Mouse (Mus musculus) limb, embryonic 14.5 days (tissue): ENCODE results near the gene 1700069L16Rik. TPM values are rescaled to one million over a fixed set of nuclear protein-coding genes. Genes with fewer than 3 reads are reported as not detected.

Experiments
- ATAC-seq: fragments of 200-750 bp; cut with Nextera tagmentation; 2 replicates; pipeline ENCODE4 v1.8.0; 2017; ENCODE audit warnings: low read depth, moderate number of reproducible peaks, moderate TSS enrichment; ENCODE audit not compliant: low FRiP score
- DNase-seq: peaks from one replicate; pipeline ENCODE4 v3.0.0-alpha.2; 2015; ENCODE audit warnings: low spot score
- H3K27ac ChIP-seq: fragments of 300-500 bp; sonication (generic); replicated peaks from 2 replicates; pipeline ENCODE4 v1.5.1; 2014; ENCODE audit warnings: low read depth, mild to moderate bottlenecking, low read length, moderate library complexity, mixed read lengths
- H3K27me3 ChIP-seq: fragments of 300-500 bp; sonication (generic); 2 replicates; pipeline ENCODE4 v1.6.1; 2014; ENCODE audit warnings: low read length, mixed read lengths; ENCODE audit not compliant: control insufficient read depth, insufficient read depth
- H3K36me3 ChIP-seq: fragments of 300-500 bp; sonication (generic); 2 replicates; pipeline ENCODE4 v1.6.1; 2014; ENCODE audit warnings: mild to moderate bottlenecking, low read length, moderate library complexity, mixed read lengths; ENCODE audit not compliant: control insufficient read depth, insufficient read depth
- H3K4me1 ChIP-seq: fragments of 300-500 bp; sonication (generic); 2 replicates; pipeline ENCODE4 v1.6.1; 2014; ENCODE audit warnings: antibody characterized with exemption, low read length, mixed read lengths; ENCODE audit not compliant: control insufficient read depth, insufficient read depth
- H3K4me2 ChIP-seq: fragments of 300-500 bp; sonication (generic); replicated peaks from 2 replicates; pipeline ENCODE4 v1.6.1; 2014; ENCODE audit warnings: low read depth, mild to moderate bottlenecking, low read length, moderate library complexity; ENCODE audit not compliant: severe bottlenecking
- H3K4me3 ChIP-seq: fragments of 300-500 bp; sonication (generic); replicated peaks from 2 replicates; pipeline ENCODE4 v1.5.1; 2014; ENCODE audit warnings: low read length
- H3K9ac ChIP-seq: fragments of 300-500 bp; sonication (generic); 2 replicates; pipeline ENCODE4 v1.6.1; 2014; ENCODE audit warnings: mild to moderate bottlenecking, low read depth, low read length, moderate library complexity; ENCODE audit not compliant: severe bottlenecking
- H3K9me3 ChIP-seq: fragments of 300-500 bp; sonication (generic); 2 replicates; pipeline ENCODE4 v1.6.1; 2016; ENCODE audit warnings: low read length; ENCODE audit not compliant: control insufficient read depth
- POLR2A ChIP-seq: fragments of 200-500 bp; IDR thresholded peaks from 2 replicates; pipeline ENCODE4 v1.8.0; 2012; ENCODE audit warnings: inconsistent platforms, mild to moderate bottlenecking, moderate library complexity, borderline replicate concordance; ENCODE audit not compliant: insufficient read depth, insufficient read length; ENCODE audit errors: extremely low read depth
- WGBS: fragments of 180-500 bp; shearing (Covaris S2); extraction: QIAGEN DNeasy Blood & Tissue Kit; methylation state at CpG from one replicate; pipeline ENCODE4 v1.1.7; 2014; 5-methylcytosine and 5-hydroxymethylcytosine counted together
- polyA plus RNA-seq, 2 experiments: library from polyadenylated mRNA; depleted of rRNA in 1 of 2; stranded (reverse) in 1 of 2; unstranded in 1 of 2; fragments of >200 nt; fragmentation: Nextera tagmentation in 1 of 2; extraction: Ambion mirVana in 1 of 2; gene quantifications; 2 replicates each; pipeline versions ENCODE4 v1.2.1 to v1.2.3; 2012 to 2014

1700069L16Rik gene
- polyA plus RNA-seq, 2 experiments, result not detected

DNA sequence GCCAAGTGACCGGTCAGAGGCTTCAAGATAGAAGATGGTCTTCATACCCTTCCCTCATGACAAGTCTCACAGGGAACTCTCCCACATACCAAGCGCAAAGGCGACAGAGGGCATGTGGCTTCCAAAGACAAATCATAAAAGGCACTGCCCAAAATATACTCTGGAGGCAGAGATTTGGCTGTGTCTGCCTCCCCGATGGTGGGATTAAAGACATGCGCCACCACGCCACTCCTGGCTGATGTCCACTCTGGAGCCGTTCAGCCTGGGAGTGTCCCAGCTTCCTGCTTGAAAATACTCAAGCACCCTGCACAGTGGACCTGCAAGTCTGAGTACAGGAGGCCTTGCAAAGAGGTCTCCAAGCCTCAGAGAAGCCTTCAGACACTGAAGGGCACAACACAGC, 6.6 kb upstream of the 1700069L16Rik start:
- Histone ChIP-seq H3K4me1 (peaks cover 5% of the 10 kb centered on the region), H3K4me2 (no peak overlapping the region), H3K4me3 (no peak overlapping the region), H3K9me3 (no peaks in the 10 kb centered on the region), H3K27ac (no peak overlapping the region), H3K27me3 (no peaks in the 10 kb centered on the region), H3K9ac (no peak overlapping the region), H3K36me3 (no peaks in the 10 kb centered on the region)
- 84% methylated on average over 7 of the region's 7 CpGs for WGBS
- ATAC-seq (no peak), DNase-seq (no peak)
- TF ChIP-seq POLR2A, result no peak

DNA sequence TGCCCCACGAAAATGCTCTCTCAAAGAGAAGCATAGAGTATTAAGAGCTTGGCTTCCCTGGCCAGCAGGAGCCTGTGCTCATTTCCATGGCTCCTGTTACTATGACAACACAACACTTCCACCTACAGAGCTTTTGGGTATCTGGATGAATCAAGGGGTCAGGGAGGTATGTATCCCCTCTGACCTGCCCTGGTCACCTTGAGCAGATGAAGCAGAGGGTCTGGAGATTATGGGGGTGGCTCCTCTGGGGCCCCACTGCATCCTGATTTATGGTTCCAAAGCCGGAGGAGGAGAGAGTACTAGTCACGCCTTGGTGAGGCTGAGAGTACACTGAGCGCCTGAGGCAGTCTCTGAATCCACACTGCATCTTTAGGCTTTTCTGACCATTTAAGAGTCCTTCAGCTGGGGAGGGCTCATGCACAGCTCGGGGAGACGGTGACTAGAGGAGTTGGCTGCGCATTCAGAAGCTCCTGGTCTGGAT, 6.1 kb upstream of the 1700069L16Rik start:
- no peak for ATAC-seq
- Histone ChIP-seq H3K4me1 (0 out of 2 replicates have a peak, but pooled peaks cover 4% of the 10 kb centered on the region), H3K9me3 (no peaks in the 10 kb centered on the region), H3K4me2 (no peak overlapping the region), H3K36me3 (no peaks in the 10 kb centered on the region), H3K27me3 (no peaks in the 10 kb centered on the region), H3K4me3 (no peak overlapping the region), H3K27ac (no peak overlapping the region), H3K9ac (no peak overlapping the region)
- TF ChIP-seq POLR2A, result no peak
- DNase-seq, result no peak
- WGBS, result 57% methylated on average over 7 of the region's 7 CpGs

DNA sequence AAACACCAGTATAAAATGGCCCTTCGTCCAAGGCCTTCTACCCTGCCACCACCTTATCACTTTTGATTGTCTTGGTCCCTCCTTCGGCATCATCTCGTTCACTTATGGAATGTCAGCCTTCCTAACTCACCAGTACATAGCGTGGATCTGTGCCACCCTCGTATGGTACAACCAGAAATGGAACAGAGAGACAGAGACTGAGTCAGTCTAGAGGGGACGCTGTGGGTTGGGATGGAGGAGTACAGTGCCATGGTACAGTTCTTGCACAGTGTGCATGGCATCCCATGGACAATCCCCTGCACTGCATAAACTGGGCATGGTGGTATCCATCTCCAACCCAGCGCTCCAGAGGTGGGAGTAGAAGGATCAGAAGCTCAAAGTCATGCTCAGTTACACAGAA, 4.1 kb upstream of the 1700069L16Rik start:
- no peak for TF ChIP-seq POLR2A
- no peaks in the 10 kb centered on the region for H3K4me1 ChIP-seq
- H3K9ac ChIP-seq, result no peak overlapping the region
- ATAC-seq, result no peak
- 85% methylated on average over 7 of the region's 7 CpGs for WGBS
- H3K27ac ChIP-seq, result no peak overlapping the region
- no peak overlapping the region for H3K4me3 ChIP-seq
- no peak overlapping the region for H3K4me2 ChIP-seq
- H3K9me3 ChIP-seq, result no peaks in the 10 kb centered on the region
- DNase-seq, result no peak
- H3K36me3 ChIP-seq, result no peaks in the 10 kb centered on the region
- no peaks in the 10 kb centered on the region for H3K27me3 ChIP-seq

DNA sequence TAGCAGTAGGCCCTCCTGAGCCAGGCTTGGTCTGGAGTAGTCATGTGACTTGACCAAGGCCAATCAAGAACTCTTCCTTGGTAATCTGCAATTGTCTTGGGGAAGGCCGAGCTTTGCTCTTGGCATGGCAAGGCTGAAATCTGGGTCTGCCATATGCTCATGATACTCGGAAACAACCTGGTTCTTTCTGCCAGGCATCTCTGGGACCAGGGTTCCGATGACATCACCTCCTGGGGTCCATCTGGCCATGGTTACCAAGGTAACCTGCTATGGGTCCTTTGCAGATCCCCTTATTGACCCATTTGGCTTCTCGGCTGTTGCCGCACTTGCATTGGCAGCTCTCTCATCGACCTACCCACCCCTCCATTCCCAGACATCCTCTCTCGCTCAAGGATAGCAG, 3.4 kb upstream of the 1700069L16Rik start:
- Histone ChIP-seq H3K9me3 (no peaks in the 10 kb centered on the region), H3K9ac (no peak overlapping the region), H3K4me2 (no peak overlapping the region), H3K27me3 (no peaks in the 10 kb centered on the region), H3K4me3 (no peak overlapping the region), H3K36me3 (no peaks in the 10 kb centered on the region), H3K4me1 (no peaks in the 10 kb centered on the region), H3K27ac (no peak overlapping the region)
- DNase-seq (no peak), ATAC-seq (no peak)
- WGBS, result 56% methylated on average over 7 of the region's 7 CpGs
- TF ChIP-seq POLR2A, result no peak

DNA sequence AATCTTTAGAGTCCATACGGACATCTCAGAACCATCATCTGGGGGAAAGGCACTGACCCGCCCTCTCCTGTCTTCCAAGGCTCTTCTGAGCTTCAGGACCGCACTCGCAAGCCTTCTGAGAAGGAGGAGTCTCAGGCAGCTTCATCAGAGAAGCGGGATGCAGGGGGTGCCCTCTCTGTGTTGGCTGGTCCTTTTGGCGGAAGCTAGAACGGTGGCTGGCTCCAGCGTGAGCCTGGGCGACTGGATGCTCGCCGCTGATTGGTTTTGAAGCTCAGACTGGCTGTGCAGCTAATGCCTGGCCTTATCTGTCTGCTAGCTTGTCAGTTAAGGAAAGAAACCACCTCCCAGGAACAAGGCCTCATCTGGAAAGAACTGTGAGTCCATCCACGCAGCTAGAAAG, 2.7 kb upstream of the 1700069L16Rik start:
- no peak for ATAC-seq
- WGBS, result 55% methylated on average over 12 of the region's 12 CpGs
- H3K9ac ChIP-seq, result no peak overlapping the region
- no peaks in the 10 kb centered on the region for H3K36me3 ChIP-seq
- no peak overlapping the region for H3K27ac ChIP-seq
- DNase-seq, result no peak
- TF ChIP-seq POLR2A, result no peak
- H3K27me3 ChIP-seq, result no peaks in the 10 kb centered on the region
- H3K4me2 ChIP-seq, result no peak overlapping the region
- H3K9me3 ChIP-seq, result no peaks in the 10 kb centered on the region
- H3K4me3 ChIP-seq, result no peak overlapping the region
- no peaks in the 10 kb centered on the region for H3K4me1 ChIP-seq

DNA sequence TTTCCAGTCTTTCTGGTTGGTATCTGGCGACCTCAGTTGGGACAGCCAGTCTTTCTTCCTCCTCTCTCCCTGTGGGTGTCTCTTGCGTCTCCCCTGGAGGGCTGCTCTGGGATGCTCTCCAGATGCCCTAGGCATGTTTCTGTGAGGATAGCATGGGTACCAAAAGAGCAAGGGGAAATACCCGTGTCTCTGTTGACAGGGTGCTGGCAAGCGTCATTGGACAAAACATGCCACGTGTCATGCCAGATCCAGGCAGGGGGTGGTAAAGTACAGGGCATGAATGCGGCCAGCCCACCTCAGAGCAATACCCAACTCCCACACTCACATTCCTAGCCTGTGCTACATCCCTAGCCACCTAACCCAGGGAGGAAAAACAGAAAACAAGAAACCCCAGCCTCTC, 2.0 kb upstream of the 1700069L16Rik start:
- Histone ChIP-seq H3K4me1 (no peaks in the 10 kb centered on the region), H3K9me3 (no peaks in the 10 kb centered on the region), H3K27ac (no peak overlapping the region), H3K27me3 (no peaks in the 10 kb centered on the region), H3K9ac (no peak overlapping the region), H3K4me2 (no peak overlapping the region), H3K4me3 (no peak overlapping the region), H3K36me3 (no peaks in the 10 kb centered on the region)
- no peak for TF ChIP-seq POLR2A
- ATAC-seq (no peak), DNase-seq (no peak)
- 78% methylated on average over 6 of the region's 6 CpGs for WGBS
